Mouse (Mus musculus): ENCODE results near the gene Slc9b1.

DNA sequence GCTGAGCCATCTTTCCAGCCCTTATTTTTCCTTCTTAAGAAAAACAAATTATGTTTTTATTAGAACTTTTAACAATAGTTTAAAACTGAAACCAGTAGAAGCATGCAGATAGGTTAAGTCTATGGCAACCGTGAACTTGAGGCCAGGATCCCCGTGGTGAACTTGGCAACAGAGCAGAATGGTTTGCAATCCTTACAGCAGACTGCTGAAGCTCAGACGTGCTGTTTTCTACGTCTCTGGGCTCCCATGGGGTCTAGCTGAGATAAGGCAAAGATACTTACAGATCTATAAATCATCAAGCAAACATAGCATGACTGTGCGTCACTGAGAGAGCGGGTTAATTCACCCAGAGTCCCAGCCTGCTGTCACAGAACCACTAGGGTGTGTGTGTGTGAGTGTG is 47.7 kb upstream of the Slc9b1 start:
- no peak for TF ChIP-seq CTCF (conservative IDR thresholded peaks at IDR 0.05; ENCODE audit: low read length)
- TF ChIP-seq POU5F1 (IDR thresholded peaks at IDR 0.05; ENCODE audit: borderline replicate concordance, low read length), result no peak
- no peak for TF ChIP-seq NANOG (IDR thresholded peaks at IDR 0.05; ENCODE audit: borderline replicate concordance, low read length)
